Mouse (Mus musculus) kidney, postnatal 36 days (tissue): ENCODE results near the gene Setd5.

Experiments used
- DNase-seq, 2 experiments: peaks; one replicate each; pipeline ENCODE4 v3.0.0; 2021 to 2022; ENCODE audit warnings: mixed read lengths in 2 of 2

The Setd5 gene

DNA sequence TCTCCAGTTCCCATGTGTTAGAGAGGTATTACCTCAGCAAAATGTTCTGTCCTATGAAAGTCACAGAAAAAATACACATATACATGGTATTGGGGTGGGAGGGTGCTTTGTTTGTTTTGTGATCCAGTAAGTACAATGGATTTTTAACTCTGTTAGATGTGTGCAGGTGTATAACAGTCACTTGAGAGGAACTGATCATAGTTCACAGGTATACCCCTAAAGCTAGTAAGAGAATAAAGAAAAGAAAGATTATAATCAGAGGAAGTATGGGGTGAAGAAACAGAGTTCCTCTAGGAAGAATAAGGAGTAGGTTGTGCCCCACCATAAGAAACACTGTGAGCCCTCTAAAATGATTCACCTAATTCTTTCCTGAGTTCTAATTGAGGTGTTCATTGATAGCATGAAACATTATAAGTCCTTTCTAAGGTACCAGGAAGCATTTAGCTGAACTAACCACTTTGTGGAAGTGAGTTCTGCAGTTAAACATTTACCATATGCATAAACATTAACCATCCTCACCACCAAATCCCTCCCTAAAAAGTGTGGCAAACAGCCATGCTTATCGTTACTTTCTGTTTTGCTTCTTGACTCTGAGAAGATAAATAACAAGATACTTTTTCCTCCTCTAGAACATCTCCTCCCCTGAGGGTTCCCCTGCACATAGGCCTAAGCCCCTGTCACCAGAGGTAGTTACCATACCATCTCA, 64.4 kb downstream of the Setd5 start:
- peak; percentile 47 to 78 for DNase-seq

DNA sequence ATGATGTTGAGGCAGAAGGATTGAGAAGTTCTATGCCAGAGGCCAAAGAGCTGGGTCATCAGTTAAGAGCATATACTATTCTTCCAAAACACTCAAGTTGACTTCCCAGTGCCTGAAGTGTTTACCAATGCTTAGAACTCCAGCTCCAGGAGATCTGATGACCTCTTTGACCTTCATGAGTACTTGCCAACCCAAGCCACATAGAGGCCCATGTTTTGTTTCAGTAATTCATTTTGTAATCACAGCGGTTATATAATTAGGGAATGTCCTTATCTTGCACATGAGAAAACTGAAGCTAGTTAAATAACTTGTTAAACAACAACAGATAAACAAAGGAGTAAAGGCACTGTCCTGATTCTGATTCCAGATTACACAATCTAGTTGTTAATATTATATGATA, 67.6 kb downstream of the Setd5 start:
- DNase-seq = peak; percentile 43 to 68

GRCm38 (mm10) chr6:113145249-113145648, 68.1 kb downstream of the Setd5 start:
- DNase-seq = no peak

DNA sequence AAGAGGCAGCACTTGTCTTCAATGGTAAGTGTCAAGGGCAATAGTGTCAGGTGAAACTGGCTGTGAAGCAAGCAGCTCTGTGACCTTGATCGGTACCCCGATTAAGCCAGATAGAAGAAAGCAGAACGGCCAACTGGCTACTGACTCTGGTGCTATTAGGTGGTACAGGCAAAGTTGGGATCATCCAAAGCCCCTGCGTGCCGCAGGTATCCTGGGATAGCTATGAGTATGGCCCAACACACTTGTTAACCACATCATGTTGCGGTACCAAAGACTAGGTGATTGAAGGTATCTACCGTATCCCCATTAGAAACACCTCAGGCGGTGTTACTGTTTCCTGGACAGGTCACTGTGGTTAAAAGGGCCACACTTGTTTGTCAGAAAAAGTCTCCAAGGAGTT, 76.9 kb downstream of the Setd5 start:
- DNase-seq = no peak

DNA sequence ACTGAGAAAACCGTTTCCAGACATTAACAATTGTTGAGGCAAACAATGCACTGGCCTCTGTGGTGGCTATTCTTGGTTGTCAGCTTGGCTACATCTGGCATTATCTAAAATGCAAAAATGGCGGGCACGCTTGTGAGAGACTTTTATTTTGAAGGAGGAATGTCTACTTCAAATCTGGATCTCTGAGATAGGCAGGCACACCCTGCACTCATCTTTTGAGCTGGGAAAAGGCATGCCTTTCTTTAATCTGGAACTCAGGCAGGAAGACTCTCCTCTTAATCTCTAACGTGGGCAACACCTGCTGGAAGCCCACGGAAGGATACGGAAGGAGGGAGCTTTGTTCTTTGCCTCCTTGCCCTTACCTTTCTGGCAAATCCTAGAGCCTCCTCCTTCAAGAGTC, 77.7 kb downstream of the Setd5 start:
- no peak for DNase-seq

DNA sequence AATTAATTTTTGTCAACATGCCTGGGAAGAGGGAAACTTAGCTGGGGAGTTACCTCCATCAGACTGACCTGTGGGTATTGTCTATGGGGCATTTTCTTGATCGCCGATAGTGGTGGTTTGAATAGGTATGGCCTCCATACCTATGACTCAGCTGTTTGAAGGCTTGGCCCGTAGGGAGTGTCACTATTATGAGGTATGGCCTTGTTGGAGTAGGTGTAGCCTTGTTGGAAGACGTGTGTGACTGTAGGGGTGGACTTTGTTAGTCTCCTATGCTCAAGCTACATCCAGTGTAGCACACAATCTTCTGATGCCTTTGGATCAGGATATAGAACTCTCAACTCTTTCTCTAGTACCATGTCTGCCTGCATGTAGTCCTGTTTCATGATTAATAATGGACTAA, 78.9 kb downstream of the Setd5 start:
- no peak for DNase-seq

- no peak for DNase-seq
These were observed 82.9 kb downstream of the Setd5 start for GRCm38 (mm10) chr6:113160106-113160505.

DNA sequence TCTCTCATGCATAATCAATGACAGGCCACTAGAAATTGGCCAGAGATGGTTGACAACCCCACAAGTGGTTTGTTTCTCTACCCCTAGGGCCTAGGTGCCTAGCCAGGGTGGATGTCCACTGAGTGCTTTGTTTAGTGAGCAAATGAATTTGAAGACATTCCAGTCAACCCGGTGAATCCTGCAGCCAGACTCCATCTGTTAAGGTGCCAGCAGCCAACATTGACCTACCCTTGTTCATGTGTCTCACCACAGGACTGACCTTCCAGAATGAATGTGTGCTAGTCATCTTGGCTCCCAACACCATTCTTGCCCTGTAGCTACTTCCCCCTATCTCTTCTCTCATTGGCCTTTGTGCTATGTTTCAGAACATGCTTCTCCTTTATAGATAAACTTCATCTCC, 84.8 kb downstream of the Setd5 start:
- no peak for DNase-seq

DNA sequence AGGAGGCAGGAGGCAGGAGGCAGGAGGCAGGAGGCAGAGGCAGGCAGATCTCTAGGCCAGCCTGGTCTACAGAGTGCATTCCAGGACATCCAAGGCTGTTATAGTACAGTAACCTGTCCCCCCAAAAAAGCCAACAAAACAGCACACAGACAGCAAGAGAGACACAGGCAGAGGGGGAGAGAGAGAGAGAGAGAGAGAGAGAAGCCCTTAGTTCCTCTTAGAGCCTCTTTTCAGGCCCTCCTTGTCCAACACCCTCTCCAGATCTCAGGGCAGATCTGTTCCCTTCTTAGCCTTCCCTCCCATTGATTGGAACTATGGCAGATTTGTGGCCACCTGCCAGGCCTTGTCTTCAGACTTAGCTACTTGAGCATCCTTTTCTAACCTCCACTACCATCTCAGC, 86.3 kb downstream of the Setd5 start:
- DNase-seq = no peak

GRCm38 (mm10) chr6:113166661-113167251, 89.6 kb downstream of the Setd5 start:
- peak; percentile 74 to 82 for DNase-seq

- DNase-seq = no peak
These were observed 91.3 kb downstream of the Setd5 start for GRCm38 (mm10) chr6:113168316-113168975.

DNA sequence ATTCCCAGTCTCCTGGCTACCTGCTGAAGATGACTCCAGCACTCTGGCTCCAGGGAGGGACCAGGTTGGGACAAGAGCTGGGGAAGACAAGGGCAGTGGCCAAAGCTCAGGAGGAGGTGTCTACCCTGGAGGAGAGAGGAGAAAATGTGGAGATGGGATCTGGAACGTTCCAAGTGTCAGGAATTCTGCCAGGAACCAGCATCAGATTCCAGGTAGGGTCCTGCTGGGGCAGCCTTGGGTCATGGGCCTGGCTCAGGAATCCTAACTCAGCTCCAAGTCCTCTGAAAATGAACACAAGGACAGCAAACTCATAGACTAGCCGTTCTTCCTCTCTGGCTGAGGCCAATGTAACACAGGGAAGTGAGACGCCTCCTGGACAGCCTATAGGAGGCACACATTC, 92.7 kb downstream of the Setd5 start:
- DNase-seq = no peak

- DNase-seq = no peak
These were observed 93.5 kb downstream of the Setd5 start for GRCm38 (mm10) chr6:113170651-113171050.

DNA sequence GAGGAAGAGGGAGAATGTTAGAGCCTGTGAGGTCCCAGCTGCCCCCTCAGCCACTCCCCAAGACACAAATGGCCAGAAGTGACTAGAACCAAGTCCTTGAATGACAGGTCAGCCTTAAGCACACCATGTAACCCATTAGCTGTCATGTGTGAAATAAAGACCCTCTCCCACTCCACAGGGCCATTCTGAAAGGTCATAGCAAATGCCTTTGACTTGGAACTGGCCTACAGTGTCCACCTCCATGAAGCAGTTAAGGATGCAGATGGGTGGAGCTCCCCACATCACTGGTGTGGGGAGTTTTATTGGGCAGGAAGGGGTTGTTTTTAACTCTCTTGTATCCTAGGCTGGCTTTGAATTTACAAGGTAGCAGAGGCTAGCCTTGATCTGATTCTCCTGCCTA, 94.8 kb downstream of the Setd5 start:
- DNase-seq = no peak

GRCm38 (mm10) chr6:113172568-113172967, 95.4 kb downstream of the Setd5 start:
- DNase-seq = peak; percentile 47 to 82

DNA sequence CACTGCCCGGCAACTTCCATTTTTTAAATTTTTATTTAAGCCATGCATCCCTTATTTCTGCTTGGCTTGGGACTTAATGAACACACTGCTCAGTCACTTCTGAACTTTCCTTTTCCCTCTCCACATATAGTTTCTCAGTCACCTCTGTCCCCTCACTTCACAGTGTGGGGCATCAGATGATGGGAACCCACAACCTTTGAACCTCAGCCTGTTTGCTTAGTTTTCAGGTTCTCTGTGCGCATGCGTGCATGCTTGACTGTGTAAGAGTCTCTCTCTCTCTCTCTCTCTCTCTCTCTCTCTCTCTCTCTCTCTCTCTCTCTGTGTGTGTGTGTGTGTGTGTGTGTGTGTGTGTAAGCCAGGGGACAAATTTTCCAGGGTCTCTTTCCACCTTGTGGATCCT, 98.3 kb downstream of the Setd5 start:
- DNase-seq = no peak

DNA sequence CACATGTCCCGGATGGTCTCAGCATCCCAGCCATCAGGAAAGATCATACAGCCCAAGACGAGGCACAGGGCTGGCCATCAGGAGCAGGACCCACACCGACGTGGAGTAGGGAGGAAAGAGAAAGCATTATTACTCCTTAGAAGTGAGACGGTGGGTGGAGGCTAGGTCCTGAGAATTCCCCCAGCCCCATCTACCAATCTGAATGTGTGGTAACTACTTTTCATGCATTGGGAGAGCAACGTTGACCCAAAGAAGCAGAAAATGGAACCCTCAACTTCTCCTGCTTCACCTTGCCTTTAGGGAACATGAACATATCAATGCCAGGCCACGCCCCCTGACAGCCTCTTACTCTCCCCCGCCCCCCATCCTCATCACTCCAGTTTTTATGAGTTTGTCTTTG, 99.4 kb downstream of the Setd5 start:
- DNase-seq = no peak

GRCm38 (mm10) chr6:113178286-113179194, 101.4 kb downstream of the Setd5 start:
- no peak for DNase-seq

DNA sequence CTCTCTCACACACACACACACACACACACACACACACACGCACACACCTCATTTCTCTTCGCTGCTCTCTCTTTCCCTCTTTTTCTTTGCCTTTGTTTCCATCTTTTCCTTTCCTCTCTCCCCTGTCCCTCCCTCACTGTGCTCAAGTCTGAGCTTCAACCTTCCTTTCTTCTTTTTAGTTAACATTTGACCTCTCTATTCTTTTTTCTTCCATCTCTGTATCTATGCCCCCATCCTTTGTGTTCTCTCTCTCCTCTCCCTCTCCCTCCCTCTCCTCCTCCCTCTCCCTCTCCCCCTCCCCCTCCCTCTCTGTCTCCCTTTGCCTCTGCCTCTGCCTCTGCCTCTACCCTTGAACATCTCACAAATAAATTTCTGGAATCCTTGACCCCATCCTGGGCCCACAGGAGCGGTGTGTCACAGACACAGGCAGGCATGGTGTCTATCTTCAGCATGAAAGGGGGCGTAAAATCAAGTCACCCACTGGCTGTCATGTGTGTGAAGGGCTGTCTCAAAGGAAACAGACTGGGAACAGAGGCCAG, 102.1 kb downstream of the Setd5 start:
- no peak for DNase-seq

DNA sequence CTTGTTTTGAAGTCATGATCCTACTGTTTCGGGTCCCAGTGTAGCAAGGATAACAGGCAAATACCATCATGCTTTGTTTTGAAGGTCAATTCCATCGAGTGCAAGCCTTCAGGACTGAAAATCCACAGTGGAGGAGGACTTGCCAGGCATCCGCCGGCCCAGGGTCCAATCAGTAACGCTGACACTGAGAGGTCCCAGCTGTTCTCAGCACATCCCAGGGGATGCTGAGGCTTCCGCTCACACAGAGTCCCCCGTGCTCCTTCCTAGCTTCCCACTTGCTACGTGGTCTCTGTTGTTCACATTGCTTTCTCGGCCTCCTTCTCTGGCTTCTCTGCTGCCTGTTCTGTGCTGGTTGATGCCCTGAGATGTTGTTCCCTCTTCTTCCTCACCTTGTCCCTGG, 107.0 kb downstream of the Setd5 start:
- peak; percentile 6 to 38 for DNase-seq

DNA sequence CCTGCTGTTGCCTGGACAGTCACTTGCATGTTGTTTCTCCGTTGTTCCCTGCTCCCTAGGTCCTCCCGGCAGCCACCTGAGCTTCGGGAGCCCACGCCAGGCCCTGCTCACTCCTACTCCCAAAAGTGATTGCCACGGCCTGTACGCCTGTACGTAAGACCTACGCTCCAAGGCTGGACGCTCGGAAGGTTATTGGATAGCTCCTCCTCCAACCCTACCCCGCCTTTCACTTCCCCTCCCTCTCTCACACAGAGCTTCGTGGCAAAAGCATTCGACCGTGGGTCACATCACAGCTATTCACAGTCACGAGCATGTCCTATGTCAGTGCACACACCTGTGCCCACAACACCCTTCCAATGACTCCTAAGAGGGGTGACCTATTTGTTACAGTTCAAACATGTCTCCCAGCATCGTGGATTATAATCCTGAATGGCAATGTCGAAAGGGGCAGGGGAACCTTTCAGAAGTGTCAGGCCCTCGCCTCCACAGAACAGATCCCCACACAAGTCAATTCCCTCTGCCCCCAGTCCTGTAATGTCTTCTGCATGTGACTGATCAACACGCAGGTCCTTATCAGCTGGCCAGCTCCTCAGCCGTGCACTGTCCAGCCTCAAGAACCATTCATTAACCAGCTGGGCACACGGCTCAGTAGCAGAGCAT, 107.8 kb downstream of the Setd5 start:
- DNase-seq = no peak

- DNase-seq = peak; percentile 25 to 72
These were observed 116.7 kb downstream of the Setd5 start for GRCm38 (mm10) chr6:113193765-113194460.
